Mouse (Mus musculus): ENCODE measurements around the gene Ptpn3. TPM values are rescaled to one million over a fixed set of nuclear protein-coding genes. Genes with fewer than 3 reads are reported as not detected.
A peak's percentile ranks its signal among the peaks of the same experiment; 100 is the strongest.

Gene Ptpn3
- total and polyA plus RNA-seq, 3 experiments = 0.08 to 0.14 (median 0.09) TPM

DNA sequence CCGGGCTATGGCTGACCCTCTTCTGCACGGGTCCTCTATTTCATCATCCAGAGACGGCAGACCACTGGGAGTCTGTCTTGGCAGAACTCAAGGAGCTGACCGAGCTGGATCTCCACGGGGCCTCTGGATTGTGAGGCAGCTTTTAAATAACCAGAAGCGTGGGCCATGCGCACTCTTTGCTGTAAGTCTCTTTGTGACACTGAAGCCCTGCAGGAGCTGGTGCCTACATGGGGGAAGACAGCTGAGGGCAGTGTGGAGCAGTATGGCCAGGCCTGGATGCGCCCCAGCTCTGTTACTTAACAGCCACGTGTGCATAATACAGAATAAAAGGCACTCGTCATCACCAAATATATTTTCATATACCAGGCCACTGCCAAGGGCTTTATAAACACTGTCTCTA, 60.7 kb downstream of the Ptpn3 start:
- no peak for DNase-seq (ENCODE audit: extremely low read depth)
- no peak overlapping the region for H3K27ac ChIP-seq (ENCODE audit: insufficient read depth, low read depth)
- no peaks in the 10 kb centered on the region for H3K9me3 ChIP-seq (replicated peaks; ENCODE audit: low read length)
- no peaks in the 10 kb centered on the region for H3K27me3 ChIP-seq (replicated peaks)
- in situ Hi-C loops (cut with MboI; ENCODE audit: low pct_ligation_motif_present, low pct_unique_long_range_greater_than_20kb, low sequenced_read_pairs) (no loop called here), dilution Hi-C loops (cut with MboI; ENCODE audit: extremely low pct_ligation_motif_present, extremely low pct_unique_long_range_greater_than_20kb, low sequenced_read_pairs) (no loop called here)
- no peak overlapping the region for H3K4me2 ChIP-seq (ENCODE audit: insufficient read depth, low read depth, poor library complexity, severe bottlenecking)
- TF ChIP-seq TBP (conservative IDR thresholded peaks at IDR 0.05; ENCODE audit: low read depth, low read length) (no peak), CTCF (conservative IDR thresholded peaks at IDR 0.05 in 1 of 2, IDR thresholded peaks at IDR 0.05 in 1 of 2; ENCODE audit: low read depth in 2 of 2, low read length in 2 of 2) (0 out of 4 replicates have a peak, but pooled peaks of 1 of the 2 experiments have one; percentile 21)
- no peak overlapping the region for H3K4me3 ChIP-seq (replicated peaks in 1 of 3; ENCODE audit: low read depth in 2 of 3, low read length in 2 of 3, poor library complexity in 1 of 3)
- H3K9ac ChIP-seq (ENCODE audit: insufficient read depth, low read depth) = no peak overlapping the region
- H3K36me3 ChIP-seq (replicated peaks in 1 of 2; ENCODE audit: control insufficient read depth in 1 of 2, insufficient read depth in 1 of 2, low read length in 1 of 2) = no peaks in the 10 kb centered on the region
- H3K4me1 ChIP-seq (ENCODE audit: control insufficient read depth in 1 of 2, insufficient read depth in 2 of 2) = no peaks in the 10 kb centered on the region
- no peaks in the 10 kb centered on the region for H3K79me2 ChIP-seq (replicated peaks; ENCODE audit: control insufficient read depth, extremely low read depth, insufficient read depth, poor library complexity, severe bottlenecking)

DNA sequence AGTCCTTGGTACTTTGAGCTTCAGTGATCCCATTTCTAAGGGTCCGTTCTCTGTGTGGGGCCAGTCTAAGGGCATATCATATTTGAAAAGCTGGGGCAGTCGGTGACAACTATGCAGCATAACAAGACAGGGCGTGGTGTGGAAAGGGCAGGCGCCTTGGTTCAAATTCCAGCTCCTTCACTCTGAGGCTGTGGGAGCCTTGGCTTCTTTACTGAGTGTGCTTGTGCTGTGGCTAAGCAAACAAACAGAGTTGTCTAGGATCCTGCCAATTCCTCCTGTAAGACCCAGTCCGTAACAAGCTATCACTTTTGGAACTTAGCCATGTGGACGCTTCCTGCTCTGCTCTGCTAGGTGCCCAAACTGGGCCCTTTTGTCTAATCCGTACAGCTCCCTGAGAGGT, 61.5 kb downstream of the Ptpn3 start:
- Histone ChIP-seq H3K9ac (ENCODE audit: insufficient read depth, low read depth) (no peak overlapping the region), H3K4me2 (ENCODE audit: insufficient read depth, low read depth, poor library complexity, severe bottlenecking) (no peak overlapping the region), H3K27me3 (replicated peaks) (no peaks in the 10 kb centered on the region), H3K36me3 (replicated peaks in 1 of 2; ENCODE audit: control insufficient read depth in 1 of 2, insufficient read depth in 1 of 2, low read length in 1 of 2) (no peaks in the 10 kb centered on the region), H3K27ac (ENCODE audit: insufficient read depth, low read depth) (no peak overlapping the region), H3K4me3 (replicated peaks in 1 of 3; ENCODE audit: low read depth in 2 of 3, low read length in 2 of 3, poor library complexity in 1 of 3) (no peak overlapping the region), H3K4me1 (ENCODE audit: control insufficient read depth in 1 of 2, insufficient read depth in 2 of 2) (no peaks in the 10 kb centered on the region), H3K79me2 (replicated peaks; ENCODE audit: control insufficient read depth, extremely low read depth, insufficient read depth, poor library complexity, severe bottlenecking) (no peaks in the 10 kb centered on the region), H3K9me3 (replicated peaks; ENCODE audit: low read length) (no peaks in the 10 kb centered on the region)
- DNase-seq (ENCODE audit: extremely low read depth) = no peak
- dilution Hi-C loops (cut with MboI; ENCODE audit: extremely low pct_ligation_motif_present, extremely low pct_unique_long_range_greater_than_20kb, low sequenced_read_pairs) (no loop called here), in situ Hi-C loops (cut with MboI; ENCODE audit: low pct_ligation_motif_present, low pct_unique_long_range_greater_than_20kb, low sequenced_read_pairs) (no loop called here)
- TF ChIP-seq MYC (IDR thresholded peaks at IDR 0.05; ENCODE audit: low read depth, low read length) = no peak
- no peak for TF ChIP-seq BHLHE40 (IDR thresholded peaks at IDR 0.05; ENCODE audit: low read depth, low read length)
- TF ChIP-seq SMC3 (IDR thresholded peaks at IDR 0.05; ENCODE audit: low read depth, low read length) = no peak
- TF ChIP-seq EP300 (IDR thresholded peaks at IDR 0.05; ENCODE audit: low read length) = no peak
- TF ChIP-seq CHD2 (IDR thresholded peaks at IDR 0.05; ENCODE audit: low read length) = no peak
- TF ChIP-seq CHD1 (IDR thresholded peaks at IDR 0.05; ENCODE audit: low read depth, low read length) = no peak
- TF ChIP-seq MXI1 (IDR thresholded peaks at IDR 0.05; ENCODE audit: low read depth, low read length) = no peak
- TF ChIP-seq USF1 (IDR thresholded peaks at IDR 0.05; ENCODE audit: low read depth, low read length) = no peak
- TF ChIP-seq KAT2A (IDR thresholded peaks at IDR 0.05; ENCODE audit: insufficient replicate concordance, low read length) = no peak
- no peak for TF ChIP-seq ZKSCAN1 (IDR thresholded peaks at IDR 0.05; ENCODE audit: borderline replicate concordance, low read depth, low read length)
- TF ChIP-seq RCOR1 (conservative IDR thresholded peaks at IDR 0.05; ENCODE audit: low read depth, low read length) = no peak
- TF ChIP-seq POLR2AphosphoS2 (IDR thresholded peaks at IDR 0.05; ENCODE audit: low read depth, low read length) = no peak

DNA sequence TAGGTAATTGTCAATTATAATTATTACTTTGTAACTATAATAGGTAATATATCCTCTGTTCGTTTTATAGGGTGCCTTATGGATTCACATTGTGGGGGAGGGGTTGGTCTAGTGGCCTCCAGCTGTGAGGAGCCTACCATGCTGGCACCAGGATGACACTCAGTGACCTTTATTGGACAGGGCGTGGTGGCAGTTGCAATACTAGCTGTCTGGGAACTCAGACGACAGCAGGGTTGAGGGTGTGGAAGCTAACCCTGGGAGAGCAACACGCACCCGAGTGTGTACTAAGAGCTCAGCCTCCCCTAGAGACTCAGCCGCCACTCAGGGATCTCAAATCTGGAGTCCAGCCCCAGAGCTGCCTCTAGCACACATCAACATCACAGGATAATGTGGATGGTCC, 62.5 kb downstream of the Ptpn3 start:
- in situ Hi-C loops (cut with MboI; ENCODE audit: low pct_ligation_motif_present, low pct_unique_long_range_greater_than_20kb, low sequenced_read_pairs) (no loop called here), dilution Hi-C loops (cut with MboI; ENCODE audit: extremely low pct_ligation_motif_present, extremely low pct_unique_long_range_greater_than_20kb, low sequenced_read_pairs) (no loop called here)
- no peak overlapping the region for H3K4me2 ChIP-seq (ENCODE audit: insufficient read depth, low read depth, poor library complexity, severe bottlenecking)
- TF ChIP-seq MAZ (IDR thresholded peaks at IDR 0.05; ENCODE audit: low read depth, low read length) (no peak), POLR2AphosphoS2 (IDR thresholded peaks at IDR 0.05; ENCODE audit: low read depth, low read length) (no peak), NRF1 (IDR thresholded peaks at IDR 0.05; ENCODE audit: low read depth, low read length) (no peak), EP300 (IDR thresholded peaks at IDR 0.05; ENCODE audit: low read length) (no peak), TCF12 (IDR thresholded peaks at IDR 0.05; ENCODE audit: low read depth, low read length) (no peak), ZC3H11A (IDR thresholded peaks at IDR 0.05; ENCODE audit: low read depth, low read length) (no peak), ELF1 (IDR thresholded peaks at IDR 0.05; ENCODE audit: low read depth, low read length) (no peak), TBP (conservative IDR thresholded peaks at IDR 0.05; ENCODE audit: low read depth, low read length) (no peak), ZKSCAN1 (IDR thresholded peaks at IDR 0.05; ENCODE audit: borderline replicate concordance, low read depth, low read length) (no peak), MYC (IDR thresholded peaks at IDR 0.05; ENCODE audit: low read depth, low read length) (no peak), IRF4 (IDR thresholded peaks at IDR 0.05; ENCODE audit: low read depth, low read length) (no peak), ETS1 (conservative IDR thresholded peaks at IDR 0.05; ENCODE audit: low read depth, low read length) (no peak), HCFC1 (IDR thresholded peaks at IDR 0.05; ENCODE audit: low read depth, low read length) (no peak), GABPA (IDR thresholded peaks at IDR 0.05; ENCODE audit: insufficient replicate concordance, low read depth, low read length) (no peak), CHD2 (IDR thresholded peaks at IDR 0.05; ENCODE audit: low read length) (no peak), USF1 (IDR thresholded peaks at IDR 0.05; ENCODE audit: low read depth, low read length) (no peak), PAX5 (IDR thresholded peaks at IDR 0.05; ENCODE audit: low read length) (no peak), JUND (conservative IDR thresholded peaks at IDR 0.05; ENCODE audit: low read depth, low read length) (no peak)
- H3K4me1 ChIP-seq (ENCODE audit: control insufficient read depth in 1 of 2, insufficient read depth in 2 of 2) = no peaks in the 10 kb centered on the region
- no peak overlapping the region for H3K4me3 ChIP-seq (replicated peaks in 1 of 3; ENCODE audit: low read depth in 2 of 3, low read length in 2 of 3, poor library complexity in 1 of 3)
- no peak for DNase-seq (ENCODE audit: extremely low read depth)
- H3K36me3 ChIP-seq (replicated peaks in 1 of 2; ENCODE audit: control insufficient read depth in 1 of 2, insufficient read depth in 1 of 2, low read length in 1 of 2) = no peaks in the 10 kb centered on the region
- no peak overlapping the region for H3K27ac ChIP-seq (ENCODE audit: insufficient read depth, low read depth)
- H3K79me2 ChIP-seq (replicated peaks; ENCODE audit: control insufficient read depth, extremely low read depth, insufficient read depth, poor library complexity, severe bottlenecking) = no peaks in the 10 kb centered on the region
- H3K9ac ChIP-seq (ENCODE audit: insufficient read depth, low read depth) = no peak overlapping the region
- H3K27me3 ChIP-seq (replicated peaks) = no peaks in the 10 kb centered on the region
- no peaks in the 10 kb centered on the region for H3K9me3 ChIP-seq (replicated peaks; ENCODE audit: low read length)
